Mouse (Mus musculus) MEL (cell line): Measurements from ENCODE around the gene Usmg5. TPM values are rescaled to one million over a fixed set of nuclear protein-coding genes. Genes with fewer than 3 reads are reported as not detected.

Experiments
- DNase-seq: peaks from one replicate; pipeline ENCODE4 v3.0.0; 2011; ENCODE audit warnings: low read depth, low spot score
- H3K27ac ChIP-seq: 2 replicates; pipeline ENCODE4 v1.5.1; 2012; ENCODE audit warnings: low read depth, mild to moderate bottlenecking, control low read depth, low read length, moderate library complexity; ENCODE audit not compliant: control insufficient read depth
- H3K27me3 ChIP-seq, 2 experiments: fragments of 150-350 bp in 1 of 2; sonication (generic) in 1 of 2; 2 replicates each; pipeline ENCODE4 v1.6.1; 2012; ENCODE audit warnings: low read length in 2 of 2, mild to moderate bottlenecking in 2 of 2, improper control_type of control experiment in 1 of 2, moderate library complexity in 1 of 2; ENCODE audit not compliant: insufficient read depth in 2 of 2, control insufficient read depth in 1 of 2
- H3K36me3 ChIP-seq, 2 experiments: 2 replicates each; pipeline ENCODE4 v1.6.1; 2012 to 2014; ENCODE audit warnings: low read length in 2 of 2, improper control_type of control experiment in 1 of 2, inconsistent platforms in 1 of 2, mild to moderate bottlenecking in 1 of 2; ENCODE audit not compliant: insufficient read depth in 2 of 2, control insufficient read depth in 1 of 2
- H3K4me1 ChIP-seq, 2 experiments: fragments of 150-350 bp in 1 of 2; sonication (generic) in 1 of 2; 2 replicates each; pipeline ENCODE4 v1.6.1; 2012; ENCODE audit warnings: low read length in 2 of 2, improper control_type of control experiment in 1 of 2, mild to moderate bottlenecking in 1 of 2; ENCODE audit not compliant: insufficient read depth in 2 of 2, control insufficient read depth in 1 of 2
- H3K4me3 ChIP-seq, 2 experiments: fragments of 150-350 bp in 1 of 2; sonication (generic) in 1 of 2; 2 replicates each; pipeline ENCODE4 v1.5.1; 2012; ENCODE audit warnings: low read depth in 2 of 2, low read length in 2 of 2, mild to moderate bottlenecking in 2 of 2, moderate library complexity in 2 of 2, control low read depth in 1 of 2, improper control_type of control experiment in 1 of 2; ENCODE audit not compliant: control insufficient read depth in 1 of 2, insufficient read depth in 1 of 2
- H3K79me2 ChIP-seq: 2 replicates; pipeline ENCODE4 v1.6.1; 2012; ENCODE audit warnings: mild to moderate bottlenecking, low read length, moderate library complexity; ENCODE audit not compliant: control insufficient read depth, poor library complexity, insufficient read depth
- H3K9ac ChIP-seq: 2 replicates; pipeline ENCODE4 v1.6.1; 2012; ENCODE audit warnings: low read depth, mild to moderate bottlenecking, control low read depth, low read length, moderate library complexity; ENCODE audit not compliant: control insufficient read depth, poor library complexity, severe bottlenecking
- H3K9me3 ChIP-seq: fragments of 150-350 bp; sonication (generic); replicated peaks from 2 replicates; pipeline ENCODE4 v1.6.1; 2012; ENCODE audit warnings: mild to moderate bottlenecking, low read length, improper control_type of control experiment, moderate library complexity; ENCODE audit not compliant: insufficient read depth
- BHLHE40 ChIP-seq: IDR thresholded peaks from 2 replicates; pipeline ENCODE4 v1.6.1; 2012; ENCODE audit warnings: low read depth, mild to moderate bottlenecking, inconsistent platforms, low read length, improper control_type of control experiment, borderline replicate concordance
- CHD2 ChIP-seq: IDR thresholded peaks from 2 replicates; pipeline ENCODE4 v1.6.1; 2011; ENCODE audit warnings: low read length, improper control_type of control experiment
- CTCF ChIP-seq, 3 experiments: IDR thresholded peaks in 2 of 3; conservative IDR thresholded peaks in 1 of 3; 2 replicates each; pipeline ENCODE4 v1.5.1; 2011 to 2012; ENCODE audit warnings: low read length in 3 of 3, low read depth in 2 of 3, mild to moderate bottlenecking in 2 of 3, improper control_type of control experiment in 1 of 3, inconsistent platforms in 1 of 3, mixed read lengths in 1 of 3, moderate library complexity in 1 of 3; ENCODE audit not compliant: control insufficient read depth in 1 of 3, insufficient read depth in 1 of 3, poor library complexity in 1 of 3, severe bottlenecking in 1 of 3
- E2F4 ChIP-seq: IDR thresholded peaks from 2 replicates; pipeline ENCODE4 v1.6.1; 2011; ENCODE audit warnings: low read depth, low read length, improper control_type of control experiment, borderline replicate concordance
- HCFC1 ChIP-seq: IDR thresholded peaks from 2 replicates; pipeline ENCODE4 v1.6.1; 2012; ENCODE audit warnings: low read depth, mild to moderate bottlenecking, inconsistent platforms, low read length, improper control_type of control experiment, moderate library complexity
- JUND ChIP-seq: IDR thresholded peaks from 2 replicates; pipeline ENCODE4 v1.6.1; 2011; ENCODE audit warnings: low read depth, mild to moderate bottlenecking, improper control_type of control experiment, low read length
- KAT2A ChIP-seq: conservative IDR thresholded peaks from 2 replicates; pipeline ENCODE4 v1.6.1; 2012; ENCODE audit warnings: low read depth, low read length, improper control_type of control experiment, inconsistent platforms
- MAX ChIP-seq: IDR thresholded peaks from 2 replicates; pipeline ENCODE4 v1.6.1; 2011; ENCODE audit warnings: low read length, improper control_type of control experiment
- MEF2A ChIP-seq: IDR thresholded peaks from 2 replicates; pipeline ENCODE4 v1.6.1; 2014; ENCODE audit warnings: low read depth, mild to moderate bottlenecking, inconsistent platforms, low read length, improper control_type of control experiment; ENCODE audit not compliant: poor library complexity, insufficient replicate concordance, severe bottlenecking; ENCODE audit errors: extremely low read depth
- MYB ChIP-seq: IDR thresholded peaks from 2 replicates; pipeline ENCODE4 v1.6.1; 2011; ENCODE audit warnings: mild to moderate bottlenecking, low read depth, low read length, improper control_type of control experiment
- POLR2AphosphoS2 ChIP-seq: IDR thresholded peaks from 2 replicates; pipeline ENCODE4 v1.6.1; 2011; ENCODE audit warnings: low read length, improper control_type of control experiment
- RAD21 ChIP-seq: IDR thresholded peaks from 2 replicates; pipeline ENCODE4 v1.6.1; 2011; ENCODE audit warnings: mild to moderate bottlenecking, low read depth, low read length, improper control_type of control experiment
- SIN3A ChIP-seq: IDR thresholded peaks from 2 replicates; pipeline ENCODE4 v1.6.1; 2012; ENCODE audit warnings: low read length, improper control_type of control experiment, inconsistent platforms
- SMC3 ChIP-seq: IDR thresholded peaks from 2 replicates; pipeline ENCODE4 v1.6.1; 2011; ENCODE audit warnings: low read depth, low read length, improper control_type of control experiment
- TAL1 ChIP-seq: IDR thresholded peaks from 2 replicates; pipeline ENCODE4 v1.6.1; 2012; ENCODE audit warnings: mild to moderate bottlenecking, inconsistent platforms, low read length, moderate library complexity, mixed read lengths
- TBP ChIP-seq: IDR thresholded peaks from 2 replicates; pipeline ENCODE4 v1.8.0; 2011; ENCODE audit warnings: low read depth, low read length, improper control_type of control experiment
- USF1 ChIP-seq: IDR thresholded peaks from 2 replicates; pipeline ENCODE4 v1.6.1; 2014; ENCODE audit warnings: low read depth, mild to moderate bottlenecking, inconsistent platforms, low read length, improper control_type of control experiment, moderate library complexity
- ZC3H11A ChIP-seq: IDR thresholded peaks from 2 replicates; pipeline ENCODE4 v1.6.1; 2012; ENCODE audit warnings: low read depth, mild to moderate bottlenecking, inconsistent platforms, low read length, improper control_type of control experiment
- ZKSCAN1 ChIP-seq: IDR thresholded peaks from 2 replicates; pipeline ENCODE4 v1.6.1; 2012; ENCODE audit warnings: low read depth, mild to moderate bottlenecking, inconsistent platforms, low read length, improper control_type of control experiment, moderate library complexity
- ZMIZ1 ChIP-seq: IDR thresholded peaks from 2 replicates; pipeline ENCODE4 v1.6.1; 2012; ENCODE audit warnings: low read depth, mild to moderate bottlenecking, inconsistent platforms, low read length, improper control_type of control experiment, moderate library complexity
- polyA plus RNA-seq, 2 experiments: library from polyadenylated mRNA; stranded (reverse) in 1 of 2; unstranded in 1 of 2; fragments of >175 nt in 1 of 2; fragments of >200 nt in 1 of 2; gene quantifications; 2 replicates each; pipeline versions ENCODE4 v1.2.1 to v1.2.4; 2012; ENCODE audit warnings: low replicate concordance in 2 of 2, low read depth in 1 of 2; ENCODE audit not compliant: insufficient read length in 2 of 2, insufficient read depth in 1 of 2, missing spikeins in 1 of 2
- total RNA-seq: library from RNA; depleted of rRNA; stranded (reverse); fragments of 300-350 nt; gene quantifications from 2 replicates; pipeline ENCODE4 v1.2.3, GENCODE M21; 2012

Gene Usmg5
- total and polyA plus RNA-seq, 3 experiments: 745 to 750 TPM; not detected in 1

DNA sequence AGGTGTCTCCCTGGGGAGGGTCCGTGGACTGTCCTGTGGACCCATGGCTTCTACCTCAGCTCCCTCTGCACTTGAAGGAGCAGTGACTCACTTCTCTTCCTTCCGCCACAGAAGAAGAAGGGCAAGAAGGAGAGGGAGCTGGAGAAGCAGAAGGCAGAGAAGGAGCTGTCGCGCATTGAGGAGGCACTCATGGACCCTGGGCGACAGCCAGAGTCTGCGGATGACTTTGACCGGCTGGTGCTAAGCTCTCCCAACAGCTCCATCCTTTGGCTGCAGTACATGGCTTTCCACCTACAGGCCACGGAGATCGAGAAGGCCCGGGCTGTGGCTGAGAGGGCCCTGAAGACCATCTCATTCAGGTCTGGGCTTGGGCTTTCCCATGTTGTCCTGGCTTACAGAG, 37.7 kb upstream of the Usmg5 start:
- H3K4me3 ChIP-seq: no peak overlapping the region
- no peak for DNase-seq
- no peaks in the 10 kb centered on the region for H3K27me3 ChIP-seq
- H3K27ac ChIP-seq: no peak overlapping the region
- no peaks in the 10 kb centered on the region for H3K79me2 ChIP-seq
- peaks cover 3 to 8% of the 10 kb centered on the region in 2 experiments; a peak in 3 of 4 replicates for H3K4me1 ChIP-seq
- TF ChIP-seq E2F4: no peak
- no peak for TF ChIP-seq HCFC1
- no peak for TF ChIP-seq CHD2
- no peak for TF ChIP-seq TAL1
- no peak for TF ChIP-seq MAX
- TF ChIP-seq BHLHE40: no peak
- no peak for TF ChIP-seq ZKSCAN1
- no peak for TF ChIP-seq JUND
- TF ChIP-seq SIN3A: no peak
- no peak for TF ChIP-seq KAT2A
- no peak for TF ChIP-seq TBP
- no peak for TF ChIP-seq ZMIZ1
- TF ChIP-seq USF1: no peak
- TF ChIP-seq CTCF (IDR thresholded peaks at IDR 0.05 in 2 of 3, conservative IDR thresholded peaks at IDR 0.05 in 1 of 3; ENCODE audit: control insufficient read depth in 1 of 3, insufficient read depth in 1 of 3, low read depth in 2 of 3, low read length in 3 of 3, poor library complexity in 1 of 3, severe bottlenecking in 1 of 3): no peak
- no peaks in the 10 kb centered on the region for H3K9me3 ChIP-seq
- no peak overlapping the region for H3K9ac ChIP-seq
- H3K36me3 ChIP-seq: peaks cover 11 to 28% of the 10 kb centered on the region in 2 experiments

DNA sequence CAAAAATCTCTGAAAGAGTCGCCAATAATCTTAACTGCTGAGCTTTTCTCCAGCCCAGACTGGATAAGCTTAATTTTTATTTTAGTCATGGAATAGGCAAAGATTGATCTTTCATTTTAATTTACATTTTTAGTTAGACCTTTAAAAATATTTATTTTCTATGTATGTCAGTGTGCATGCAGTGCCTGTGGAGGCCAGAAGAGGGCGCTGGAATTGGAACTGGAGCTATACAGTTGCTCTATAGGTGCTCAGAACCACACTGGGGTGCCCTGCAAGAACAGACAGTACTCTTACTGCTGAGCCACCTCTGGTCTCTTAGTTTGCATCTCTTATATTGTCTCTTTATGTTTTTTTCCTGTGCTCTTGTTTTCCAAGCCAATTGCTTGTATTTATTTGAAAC, 32.4 kb upstream of the Usmg5 start:
- no peaks in the 10 kb centered on the region for H3K9me3 ChIP-seq
- no peaks in the 10 kb centered on the region for H3K79me2 ChIP-seq
- no peaks in the 10 kb centered on the region for H3K27me3 ChIP-seq
- no peak overlapping the region for H3K9ac ChIP-seq
- peak; percentile 57 for TF ChIP-seq ZC3H11A
- TF ChIP-seq POLR2AphosphoS2: no peak
- TF ChIP-seq SMC3: peak; percentile 84
- no peak for TF ChIP-seq TBP
- no peak for TF ChIP-seq BHLHE40
- TF ChIP-seq RAD21: peak; percentile 45
- no peak for TF ChIP-seq MYB
- TF ChIP-seq CTCF (IDR thresholded peaks at IDR 0.05 in 2 of 3, conservative IDR thresholded peaks at IDR 0.05 in 1 of 3; ENCODE audit: control insufficient read depth in 1 of 3, insufficient read depth in 1 of 3, low read depth in 2 of 3, low read length in 3 of 3, poor library complexity in 1 of 3, severe bottlenecking in 1 of 3): peak; percentile 85 to 91 (median 87)
- TF ChIP-seq E2F4: no peak
- no peak for TF ChIP-seq MEF2A
- H3K4me3 ChIP-seq: no peak overlapping the region
- peak; percentile 83 for DNase-seq
- H3K4me1 ChIP-seq: no peaks in the 10 kb centered on the region; a peak in 1 of 4 replicates
- H3K27ac ChIP-seq: no peak overlapping the region
- peaks cover 0 to 30% of the 10 kb centered on the region in 2 experiments; a peak in 2 of 4 replicates for H3K36me3 ChIP-seq
